Mouse (Mus musculus) right cerebral cortex, postnatal 36 days (tissue): Measurements from ENCODE around the gene Ripply1.
A peak's percentile ranks its signal among the peaks of the same experiment; 100 is the strongest.
"Not testable (repeated sequence)": the region's sequence is repeated elsewhere in the genome, so short reads cannot be mapped to it uniquely, and the experiment has no call there.

Source experiments
- DNase-seq, 2 experiments: peaks; one replicate each; pipeline ENCODE4 v3.0.0; 2022; ENCODE audit warnings: low spot score in 2 of 2, mixed read lengths in 1 of 2

Ripply1 gene

GRCm38 (mm10) chrX:139780988-139781387, 1.2 kb downstream of the Ripply1 start:
- DNase-seq, result no peak

- DNase-seq, result no peak
These were observed 2.8 kb downstream of the Ripply1 start for GRCm38 (mm10) chrX:139779401-139779800.

DNA sequence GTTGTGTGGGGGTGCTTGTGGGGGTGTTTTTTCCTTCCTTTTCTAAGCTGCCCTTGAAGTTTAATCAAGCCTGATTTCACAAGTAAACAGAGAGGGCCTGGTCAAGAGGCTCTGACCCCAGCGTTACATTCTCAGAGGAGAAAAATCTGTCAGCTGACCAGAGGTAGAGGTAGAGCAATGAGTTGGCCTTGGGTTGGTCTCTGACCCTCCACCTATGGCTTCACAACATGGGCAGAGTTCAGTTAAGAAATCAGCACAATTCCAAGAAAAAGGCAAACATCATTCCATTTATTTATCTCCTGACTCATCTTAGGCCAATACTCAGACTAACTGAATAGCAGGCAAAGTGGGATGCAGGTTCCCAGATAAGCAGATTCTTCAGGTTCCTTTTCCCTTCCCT, 3.3 kb downstream of the Ripply1 start:
- DNase-seq, result no peak

DNA sequence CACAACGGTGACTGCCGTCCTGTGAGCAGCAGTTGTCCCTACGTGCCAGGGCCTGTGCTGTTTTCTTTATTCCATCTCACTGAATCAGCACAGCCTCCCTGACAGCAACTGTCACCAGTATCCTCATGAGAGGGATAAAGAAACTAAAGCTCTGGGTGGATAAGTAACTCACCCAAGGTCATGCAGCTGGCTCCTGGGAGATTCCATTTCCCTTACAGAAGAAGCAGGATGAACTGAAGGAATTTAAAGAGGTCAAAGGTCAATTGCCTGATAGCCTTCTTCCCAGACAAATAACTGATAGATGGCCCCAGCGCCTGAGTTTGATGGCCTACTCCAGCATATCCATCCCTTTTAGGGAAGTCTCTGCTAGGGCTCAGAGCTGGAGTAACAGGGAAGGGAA, 4.8 kb downstream of the Ripply1 start:
- no peak for DNase-seq

- no peak for DNase-seq
These were observed 7.0 kb downstream of the Ripply1 start for GRCm38 (mm10) chrX:139775084-139775612.

DNA sequence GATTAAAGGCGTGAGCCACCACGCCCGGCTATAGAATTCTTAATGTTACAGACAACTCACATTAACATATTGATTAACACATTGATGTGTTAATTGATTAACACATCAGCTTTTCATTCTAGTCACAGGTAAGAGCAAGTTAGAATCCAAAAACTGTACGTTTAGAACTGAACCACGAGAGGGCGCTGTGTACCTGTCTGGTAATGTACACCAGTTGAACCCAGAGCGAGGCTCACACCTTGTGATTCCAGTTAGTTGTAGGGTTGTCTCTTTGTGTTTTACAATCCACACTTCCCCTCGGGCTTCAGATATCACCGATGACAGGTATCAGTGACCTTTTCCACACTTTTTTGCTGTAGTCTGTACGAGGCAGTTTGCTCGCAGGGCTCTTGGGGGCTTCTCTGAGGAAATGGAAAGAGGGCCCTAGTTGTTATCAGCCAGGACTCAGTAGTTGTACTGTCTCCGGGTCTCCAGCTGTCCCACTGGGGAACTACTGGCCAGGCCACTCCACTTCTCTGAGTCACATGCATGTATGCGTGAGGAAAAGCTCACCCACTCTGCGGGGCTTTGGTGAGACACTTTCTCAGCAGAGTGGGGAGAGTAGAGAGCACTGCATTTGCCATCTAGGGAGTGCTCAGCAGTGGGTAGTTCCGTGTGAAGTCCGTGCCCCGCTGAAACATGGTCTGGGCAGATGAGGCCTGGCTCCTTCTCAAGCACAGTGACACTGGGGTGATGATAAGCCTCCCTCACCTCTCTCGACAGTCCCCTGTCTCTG, 7.7 kb downstream of the Ripply1 start:
- no peak for DNase-seq

DNA sequence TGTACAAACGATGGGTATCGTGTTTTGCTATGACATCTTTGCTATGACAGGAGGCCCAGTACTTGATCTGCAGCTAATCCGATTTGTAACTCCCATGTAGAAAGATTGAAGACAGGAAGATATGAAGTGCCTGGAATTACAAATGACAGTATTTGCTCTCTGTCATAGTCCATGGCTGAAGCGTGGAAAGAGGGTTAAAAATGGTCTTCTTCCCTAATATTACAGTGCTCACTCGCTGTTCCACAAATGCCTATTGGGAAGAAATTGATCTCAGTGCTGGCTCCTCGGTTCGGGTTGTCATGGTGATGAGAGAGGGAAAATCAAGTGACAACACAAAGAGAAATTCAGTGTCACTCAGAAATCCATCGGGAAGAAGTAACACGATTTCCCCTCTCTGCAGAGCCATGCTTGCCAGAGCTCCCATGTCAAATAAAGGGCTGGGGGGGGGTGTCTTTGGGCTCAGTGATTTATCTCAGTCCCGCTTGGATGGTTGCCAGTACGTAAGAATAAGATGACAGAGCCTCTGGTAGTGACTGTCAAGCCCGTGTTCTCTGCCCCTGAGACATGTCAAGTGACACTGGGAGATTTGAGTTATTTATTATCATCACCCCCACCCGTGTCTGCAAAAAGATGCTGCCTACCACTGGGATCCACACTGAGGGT, 12.0 kb downstream of the Ripply1 start:
- no peak for DNase-seq

DNA sequence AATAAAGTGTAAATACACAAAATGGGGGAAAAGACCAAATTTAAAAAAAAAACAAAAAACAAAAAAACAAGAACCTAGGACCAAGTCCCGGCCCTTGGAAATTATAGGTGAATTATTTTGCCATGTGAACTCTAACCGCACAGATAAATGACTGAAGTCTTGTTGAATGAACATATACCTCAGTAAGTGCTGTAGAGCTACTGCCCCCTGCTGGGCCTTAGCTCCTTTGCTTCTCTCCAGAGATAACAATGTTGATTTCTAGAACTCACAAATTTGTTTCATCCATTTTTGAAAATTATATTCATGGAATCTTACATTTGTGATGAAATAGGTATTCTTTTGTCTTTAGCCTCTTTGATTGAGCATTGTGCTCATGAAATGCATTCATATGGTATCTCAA, 19.6 kb downstream of the Ripply1 start:
- peak in 1 of 2 experiments; percentile 8 for DNase-seq

- DNase-seq, result not testable (repeated sequence)
These were observed 23.5 kb downstream of the Ripply1 start for GRCm38 (mm10) chrX:139758634-139759033.

GRCm38 (mm10) chrX:139751855-139752254, 30.3 kb downstream of the Ripply1 start:
- no peak for DNase-seq

DNA sequence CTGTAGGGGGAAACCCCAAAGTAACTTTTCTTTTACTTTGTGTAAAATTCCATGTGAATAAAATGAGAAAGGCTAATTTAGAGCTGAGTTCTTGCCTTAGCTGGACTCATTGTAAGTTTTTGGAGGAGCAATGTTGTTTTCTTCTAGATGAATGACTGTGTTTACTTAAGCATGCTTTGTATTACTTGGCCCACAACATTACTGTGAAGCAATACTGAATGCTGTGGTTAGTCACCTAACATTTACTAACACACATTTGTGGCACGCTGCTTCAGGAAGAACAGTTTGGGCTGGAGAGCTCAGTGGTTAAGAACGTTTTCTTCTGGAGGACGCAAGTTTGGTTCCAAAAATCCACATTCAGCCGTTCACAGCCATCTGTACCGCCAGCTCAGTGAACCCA, 45.1 kb downstream of the Ripply1 start:
- no peak for DNase-seq

- DNase-seq, result no peak
These were observed 51.6 kb downstream of the Ripply1 start for GRCm38 (mm10) chrX:139730541-139730940.
